29 mouse cellular contexts compared by ENCODE assay signal in genomic region chr5:101790560-101790959, GRCm38 (mm10). TPM values are rescaled to one million over a fixed set of nuclear protein-coding genes. Genes with fewer than 3 reads are reported as not detected.
DNase-seq lines count a peak whose midpoint lies in the region; ATAC-seq lines count a peak whose summit lies in the region.
"Had no signal": no experiment of that assay in that cellular context is flagged by ENCODE, and none has a peak within 500 bp of the region (broad histone marks: within the 10 kb centered on the region; RNA-seq: fewer than 3 reads in every experiment).

No protein-coding gene starts in this region.

- WGBS in forebrain, embryonic 11.5 days = 65% methylated on average over 5 of the region's 5 CpGs
- 46% methylated on average over 5 of the region's 5 CpGs for WGBS in forebrain, embryonic 16.5 days
- WGBS in midbrain, embryonic 13.5 days = 49% methylated on average over 5 of the region's 5 CpGs
- WGBS in midbrain, embryonic 10.5 days = 67% methylated on average over 5 of the region's 5 CpGs

- H3K27ac ChIP-seq in forebrain, embryonic 11.5 days (ENCODE audit: low read depth, low read length) = no peak overlapping the region
- no peak overlapping the region for H3K27ac ChIP-seq in forebrain, embryonic 16.5 days (ENCODE audit: low read length)
- no peak overlapping the region for H3K27ac ChIP-seq in midbrain, embryonic 13.5 days
- no peak overlapping the region for H3K27ac ChIP-seq in midbrain, embryonic 10.5 days (replicated peaks)
- H3K27ac ChIP-seq: embryonic facial prominence, embryonic 13.5 days; forebrain, embryonic 10.5 days; heart, adult 2 months; hindbrain, embryonic 14.5 days; liver, embryonic 13.5 days; neural tube, embryonic 13.5 days; stomach, embryonic 15.5 days had no signal

- no peaks in the 10 kb centered on the region for H3K4me1 ChIP-seq in forebrain, embryonic 11.5 days (replicated peaks; ENCODE audit: control insufficient read depth, insufficient read depth, low read length)
- H3K4me1 ChIP-seq in forebrain, embryonic 16.5 days (replicated peaks; ENCODE audit: control insufficient read depth, insufficient read depth, low read length) = no peaks in the 10 kb centered on the region
- no peaks in the 10 kb centered on the region for H3K4me1 ChIP-seq in midbrain, embryonic 13.5 days (replicated peaks)
- peaks cover 12% of the 10 kb centered on the region for H3K4me1 ChIP-seq in midbrain, embryonic 10.5 days
- H3K4me1 ChIP-seq: liver, embryonic 13.5 days; neural tube, embryonic 13.5 days; stomach, embryonic 15.5 days had no signal

- no peak overlapping the region for H3K9ac ChIP-seq in forebrain, embryonic 11.5 days (ENCODE audit: low read length)
- no peak overlapping the region for H3K9ac ChIP-seq in forebrain, embryonic 16.5 days (replicated peaks; ENCODE audit: low read depth, low read length)
- no peak overlapping the region for H3K9ac ChIP-seq in midbrain, embryonic 13.5 days (replicated peaks)
- H3K9ac ChIP-seq: embryonic facial prominence, embryonic 13.5 days; forebrain, postnatal 0 days; heart, embryonic 12.5 days; hindbrain, embryonic 14.5 days; liver, embryonic 13.5 days; neural tube, embryonic 13.5 days; stomach, embryonic 15.5 days had no signal

- no peak overlapping the region for H3K4me3 ChIP-seq in forebrain, embryonic 11.5 days (ENCODE audit: low read depth, low read length)
- no peak overlapping the region for H3K4me3 ChIP-seq in forebrain, embryonic 16.5 days (replicated peaks; ENCODE audit: low read length)
- H3K4me3 ChIP-seq in midbrain, embryonic 13.5 days (replicated peaks) = no peak overlapping the region
- no peak overlapping the region for H3K4me3 ChIP-seq in midbrain, embryonic 10.5 days
- H3K4me3 ChIP-seq: embryonic facial prominence, embryonic 13.5 days; forebrain, embryonic 10.5 days; heart, adult 2 months; heart, embryonic 12.5 days; liver, embryonic 13.5 days; neural tube, embryonic 13.5 days; stomach, embryonic 15.5 days had no signal

- H3K9me3 ChIP-seq in forebrain, embryonic 11.5 days (ENCODE audit: control insufficient read depth, low read length) = no peaks in the 10 kb centered on the region
- no peaks in the 10 kb centered on the region for H3K9me3 ChIP-seq in forebrain, embryonic 16.5 days (ENCODE audit: control insufficient read depth, low read length)
- no peaks in the 10 kb centered on the region for H3K9me3 ChIP-seq in midbrain, embryonic 13.5 days
- no peaks in the 10 kb centered on the region; the same call in 1 of the 2 replicates for H3K9me3 ChIP-seq in midbrain, embryonic 10.5 days (replicated peaks)
- H3K9me3 ChIP-seq: embryonic facial prominence, embryonic 13.5 days; forebrain, embryonic 10.5 days; heart, embryonic 12.5 days; liver, embryonic 13.5 days; neural tube, embryonic 13.5 days; stomach, embryonic 15.5 days had no signal

- H3K27me3 ChIP-seq in forebrain, embryonic 11.5 days (ENCODE audit: control insufficient read depth, insufficient read depth, low read length) = no peaks in the 10 kb centered on the region
- H3K27me3 ChIP-seq in forebrain, embryonic 16.5 days (replicated peaks; ENCODE audit: control insufficient read depth, insufficient read depth, low read length) = no peaks in the 10 kb centered on the region
- H3K27me3 ChIP-seq in midbrain, embryonic 13.5 days = no peaks in the 10 kb centered on the region
- no peaks in the 10 kb centered on the region for H3K27me3 ChIP-seq in midbrain, embryonic 10.5 days (ENCODE audit: low read depth, poor library complexity, severe bottlenecking)
- H3K27me3 ChIP-seq: embryonic facial prominence, embryonic 13.5 days; heart, embryonic 12.5 days; liver, embryonic 13.5 days; neural tube, embryonic 13.5 days; stomach, embryonic 15.5 days had no signal

- H3K36me3 ChIP-seq in forebrain, embryonic 11.5 days (ENCODE audit: control insufficient read depth, insufficient read depth, low read length) = no peaks in the 10 kb centered on the region
- no peaks in the 10 kb centered on the region for H3K36me3 ChIP-seq in forebrain, embryonic 16.5 days (ENCODE audit: control insufficient read depth, insufficient read depth)
- H3K36me3 ChIP-seq in midbrain, embryonic 13.5 days = no peaks in the 10 kb centered on the region
- H3K36me3 ChIP-seq in midbrain, embryonic 10.5 days = no peaks in the 10 kb centered on the region
- H3K36me3 ChIP-seq: embryonic facial prominence, embryonic 13.5 days; forebrain, embryonic 10.5 days; heart, embryonic 12.5 days; liver, embryonic 13.5 days; neural tube, embryonic 13.5 days; stomach, embryonic 15.5 days had no signal

- DNase-seq in forebrain, embryonic 11.5 days (ENCODE audit: low spot score) = no peak
- DNase-seq in kidney, postnatal 4 days = peak; percentile 36 to 47
- DNase-seq in kidney, adult 18-20 months = no peak
- no peak for DNase-seq in midbrain, embryonic 10.5 days (ENCODE audit: low spot score)
- peak; percentile 32 for DNase-seq in R1 (ENCODE audit: low read depth, low spot score)
- no peak for DNase-seq in spleen, adult 18-20 months
- DNase-seq: adrenal gland, adult 2 months; adrenal gland, postnatal 36 days; cerebellum, adult 2 months; cerebellum, postnatal 14 days; forebrain, postnatal 0 days; heart, adult 2 months; layer of hippocampus, postnatal 36 days; left cerebral cortex, postnatal 4 days; liver, embryonic 13.5 days; lung, adult 2 months; right cerebral cortex, postnatal 14 days; thymus, adult 18-20 months; thymus, postnatal 25 days had no signal

- H3K4me2 ChIP-seq in forebrain, embryonic 11.5 days (ENCODE audit: low read depth, low read length, severe bottlenecking) = no peak overlapping the region
- H3K4me2 ChIP-seq in forebrain, embryonic 16.5 days (ENCODE audit: low read length) = no peak overlapping the region
- no peak overlapping the region for H3K4me2 ChIP-seq in midbrain, embryonic 13.5 days (replicated peaks)
- H3K4me2 ChIP-seq: embryonic facial prominence, embryonic 13.5 days; heart, embryonic 12.5 days; hindbrain, embryonic 14.5 days; liver, embryonic 13.5 days; neural tube, embryonic 13.5 days; stomach, embryonic 15.5 days had no signal

- ATAC-seq in forebrain, embryonic 11.5 days (replicated peaks; ENCODE audit: low FRiP score) = peak; percentile 55; the same call in 1 of the 2 replicates
- no peak for ATAC-seq in forebrain, embryonic 16.5 days
- peak; percentile 58; the same call in 1 of the 2 replicates for ATAC-seq in midbrain, embryonic 13.5 days
- ATAC-seq: activated CD4-positive, CD25-positive, alpha-beta regulatory T cell, adult 4 months; forebrain, postnatal 0 days; intestine, postnatal 0 days had no signal

RNA-seq across cellular contexts. Expression of gene Cds1, which starts 25.6 kb away (rescaled TPM):
- 0.67 and 0.93 TPM in 2 replicates for polyA plus RNA-seq in forebrain, embryonic 11.5 days (2014; fragmentation: Nextera tagmentation; extraction: Ambion mirVana)
- 4.2 and 4.5 TPM in 2 replicates for polyA plus RNA-seq in forebrain, embryonic 16.5 days (2015; fragmentation: Nextera tagmentation; extraction: Ambion mirVana)
- 3.0 and 3.7 TPM in 2 replicates for polyA plus RNA-seq in midbrain, embryonic 13.5 days (2015; fragmentation: Nextera tagmentation; extraction: Ambion mirVana)
- polyA plus RNA-seq in midbrain, embryonic 10.5 days (2016; fragmentation: Nextera tagmentation; extraction: Ambion mirVana) = 0.76 and 0.80 TPM in 2 replicates
- polyA plus RNA-seq: activated CD4-positive, CD25-positive, alpha-beta regulatory T cell, adult 4 months had no signal

Comparison
In these comparisons a context has a peak if more than half of its experiments do, and no peak if none do; other contexts are left out.
1. DNase-seq: peak in kidney, postnatal 4 days (2 of 2) and R1 (single experiment); none in forebrain, embryonic 11.5 days (single experiment), kidney, adult 18-20 months (single experiment), midbrain, embryonic 10.5 days (single experiment) and spleen, adult 18-20 months (0 of 2).